Mouse (Mus musculus): ENCODE data around the gene Nfkbiz.
"Not testable (repeated sequence)": the region's sequence is repeated elsewhere in the genome, so short reads cannot be mapped to it uniquely, and the experiment has no call there.

GRCm38 (mm10) chr16:55859421-55859820 is 20.7 kb upstream of the Nfkbiz start:
- not testable (repeated sequence) for TF ChIP-seq CTCF (IDR thresholded peaks at IDR 0.05; ENCODE audit: borderline replicate concordance, insufficient read depth, low read depth, low read length); POLR2A (IDR thresholded peaks at IDR 0.05; ENCODE audit: borderline replicate concordance, insufficient read depth, low read length)

Measured in cerebellum, adult 2 months (tissue).